Mouse (Mus musculus) layer of hippocampus, adult 9-11 months (tissue): ENCODE measurements around the gene 2410002F23Rik.
"Not testable (repeated sequence)": the region's sequence is repeated elsewhere in the genome, so short reads cannot be mapped to it uniquely, and the experiment has no call there.

Experiments used
- DNase-seq: peaks from one replicate; pipeline ENCODE4 v3.0.0; 2022

Gene 2410002F23Rik

GRCm38 (mm10) chr7:44262791-44263643 is 16.5 kb downstream of the 2410002F23Rik start:
- peak; percentile 92 for DNase-seq

- DNase-seq = no peak
Measured at GRCm38 (mm10) chr7:44268117-44268516, 21.6 kb downstream of the 2410002F23Rik start.

GRCm38 (mm10) chr7:44269397-44269796 is 22.9 kb downstream of the 2410002F23Rik start:
- DNase-seq = no peak

- no peak for DNase-seq
Measured at GRCm38 (mm10) chr7:44271309-44271708, 24.8 kb downstream of the 2410002F23Rik start.

GRCm38 (mm10) chr7:44272546-44272945 is 26.0 kb downstream of the 2410002F23Rik start:
- DNase-seq = no peak

- no peak for DNase-seq
Measured at GRCm38 (mm10) chr7:44273446-44273845, 26.9 kb downstream of the 2410002F23Rik start.

GRCm38 (mm10) chr7:44274096-44274495 is 27.6 kb downstream of the 2410002F23Rik start:
- DNase-seq = no peak

GRCm38 (mm10) chr7:44275546-44275945 is 29.0 kb downstream of the 2410002F23Rik start:
- DNase-seq = no peak

GRCm38 (mm10) chr7:44276461-44277249 is 30.1 kb downstream of the 2410002F23Rik start:
- DNase-seq = no peak

GRCm38 (mm10) chr7:44277250-44277622 is 30.7 kb downstream of the 2410002F23Rik start:
- DNase-seq = peak; percentile 65

GRCm38 (mm10) chr7:44280959-44281358 is 34.4 kb downstream of the 2410002F23Rik start:
- no peak for DNase-seq

GRCm38 (mm10) chr7:44281586-44281985 is 35.1 kb downstream of the 2410002F23Rik start:
- no peak for DNase-seq

GRCm38 (mm10) chr7:44287760-44288159 is 41.2 kb downstream of the 2410002F23Rik start:
- DNase-seq = no peak

GRCm38 (mm10) chr7:44290986-44291385 is 44.5 kb downstream of the 2410002F23Rik start:
- no peak for DNase-seq

GRCm38 (mm10) chr7:44291418-44291817 is 44.9 kb downstream of the 2410002F23Rik start:
- DNase-seq = no peak

- not testable (repeated sequence) for DNase-seq
Measured at GRCm38 (mm10) chr7:44297501-44297900, 51.0 kb downstream of the 2410002F23Rik start.
